Mouse (Mus musculus) MEL (cell line): ENCODE data around the gene Gm7173.

Experiments
- CTCF ChIP-seq, 3 experiments: IDR thresholded peaks in 2 of 3; conservative IDR thresholded peaks in 1 of 3; 2 replicates each; pipeline ENCODE4 v1.5.1; 2011 to 2012; ENCODE audit warnings: low read length in 3 of 3, low read depth in 2 of 3, mild to moderate bottlenecking in 2 of 3, improper control_type of control experiment in 1 of 3, inconsistent platforms in 1 of 3, mixed read lengths in 1 of 3, moderate library complexity in 1 of 3; ENCODE audit not compliant: control insufficient read depth in 1 of 3, insufficient read depth in 1 of 3, poor library complexity in 1 of 3, severe bottlenecking in 1 of 3
- E2F4 ChIP-seq: IDR thresholded peaks from 2 replicates; pipeline ENCODE4 v1.6.1; 2011; ENCODE audit warnings: low read depth, low read length, improper control_type of control experiment, borderline replicate concordance
- EP300 ChIP-seq, 2 experiments: IDR thresholded peaks; 2 replicates each; pipeline ENCODE4 v1.6.1; 2011; ENCODE audit warnings: improper control_type of control experiment in 2 of 2, low read length in 2 of 2, low read depth in 1 of 2, mild to moderate bottlenecking in 1 of 2
- KAT2A ChIP-seq: conservative IDR thresholded peaks from 2 replicates; pipeline ENCODE4 v1.6.1; 2012; ENCODE audit warnings: low read depth, low read length, improper control_type of control experiment, inconsistent platforms
- MAX ChIP-seq: IDR thresholded peaks from 2 replicates; pipeline ENCODE4 v1.6.1; 2011; ENCODE audit warnings: low read length, improper control_type of control experiment
- NELFE ChIP-seq: IDR thresholded peaks from 2 replicates; pipeline ENCODE4 v1.6.1; 2011; ENCODE audit warnings: low read depth, low read length, improper control_type of control experiment
- POLR2A ChIP-seq, 2 experiments: IDR thresholded peaks; 2 replicates each; pipeline ENCODE4 v1.6.1; 2011 to 2012; ENCODE audit warnings: low read length in 2 of 2, mild to moderate bottlenecking in 2 of 2, control low read depth in 1 of 2, improper control_type of control experiment in 1 of 2, low read depth in 1 of 2, moderate library complexity in 1 of 2; ENCODE audit not compliant: control insufficient read depth in 1 of 2, insufficient read depth in 1 of 2, poor library complexity in 1 of 2
- TAL1 ChIP-seq: IDR thresholded peaks from 2 replicates; pipeline ENCODE4 v1.6.1; 2012; ENCODE audit warnings: mild to moderate bottlenecking, inconsistent platforms, low read length, moderate library complexity, mixed read lengths
- TCF12 ChIP-seq: IDR thresholded peaks from 2 replicates; pipeline ENCODE4 v1.6.1; 2014; ENCODE audit warnings: low read depth, mild to moderate bottlenecking, inconsistent platforms, low read length, improper control_type of control experiment, moderate library complexity
- UBTF ChIP-seq: IDR thresholded peaks from 2 replicates; pipeline ENCODE4 v1.6.1; 2012; ENCODE audit warnings: low read depth, mild to moderate bottlenecking, inconsistent platforms, low read length, improper control_type of control experiment, moderate library complexity, borderline replicate concordance; ENCODE audit not compliant: insufficient read depth
- ZC3H11A ChIP-seq: IDR thresholded peaks from 2 replicates; pipeline ENCODE4 v1.6.1; 2012; ENCODE audit warnings: low read depth, mild to moderate bottlenecking, inconsistent platforms, low read length, improper control_type of control experiment
- ZNF384 ChIP-seq: IDR thresholded peaks from 2 replicates; pipeline ENCODE4 v1.6.1; 2012; ENCODE audit warnings: low read depth, mild to moderate bottlenecking, inconsistent platforms, low read length, improper control_type of control experiment

DNA sequence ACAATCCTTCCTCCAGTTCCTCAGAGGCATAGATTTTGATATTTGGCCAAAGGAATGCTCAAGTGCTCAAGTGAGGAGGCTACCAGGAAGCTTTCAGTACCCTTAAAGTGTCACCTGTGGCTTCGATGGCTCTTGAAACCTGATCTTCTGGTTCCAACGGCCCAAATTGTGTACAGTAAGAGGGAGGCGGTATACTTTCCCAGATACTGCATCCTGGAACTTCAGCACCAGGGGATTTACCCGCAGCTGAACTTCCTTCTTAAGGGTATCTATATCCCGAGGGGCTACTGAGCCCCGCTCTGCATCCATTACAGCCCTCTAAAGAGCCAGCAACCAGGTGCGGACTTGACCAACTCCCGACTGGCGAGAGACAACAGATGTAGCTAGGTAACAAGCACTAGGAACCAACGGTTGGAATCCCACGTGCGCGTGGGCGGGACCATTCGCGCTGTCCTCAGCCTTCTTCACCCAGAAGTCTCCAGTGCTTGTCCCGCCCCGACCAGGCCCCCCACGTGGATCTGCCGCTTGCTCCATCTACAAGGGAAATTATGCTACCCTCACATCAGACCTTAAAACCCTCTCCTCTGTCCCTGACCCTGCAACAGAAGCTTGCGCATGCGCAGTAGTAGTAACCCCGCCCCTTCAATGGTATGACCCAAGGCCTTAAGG is at the start of gene Gm7173:
- TF ChIP-seq POLR2A (IDR thresholded peaks at IDR 0.05; ENCODE audit: control insufficient read depth in 1 of 2, insufficient read depth in 1 of 2, low read depth in 1 of 2, low read length in 2 of 2, poor library complexity in 1 of 2) (no peak), CTCF (IDR thresholded peaks at IDR 0.05 in 2 of 3, conservative IDR thresholded peaks at IDR 0.05 in 1 of 3; ENCODE audit: control insufficient read depth in 1 of 3, insufficient read depth in 1 of 3, low read depth in 2 of 3, low read length in 3 of 3, poor library complexity in 1 of 3, severe bottlenecking in 1 of 3) (no peak), TAL1 (no peak), MAX (no peak), ZNF384 (no peak), NELFE (no peak), TCF12 (no peak), E2F4 (no peak), KAT2A (no peak), UBTF (no peak), ZC3H11A (no peak), EP300 (IDR thresholded peaks at IDR 0.05; ENCODE audit: low read depth in 1 of 2, low read length in 2 of 2) (no peak)
